Mouse (Mus musculus): ENCODE results near the gene Arid3b.

GRCm38 (mm10) chr9:57879213-57879612 is 42.6 kb upstream of the Arid3b start:
- no peak for TF ChIP-seq CTCF (IDR thresholded peaks at IDR 0.05; ENCODE audit: low read depth, low read length)
- no peak for TF ChIP-seq EP300 (IDR thresholded peaks at IDR 0.05; ENCODE audit: insufficient read depth, low read depth, low read length)
- no peak for TF ChIP-seq POLR2A (IDR thresholded peaks at IDR 0.05; ENCODE audit: insufficient read depth, low read length)

Measured in ES-Bruce4 (cell line).